Mouse (Mus musculus): ENCODE measurements at regions not wholly inside any gene's neighbourhood (a gene's known extent, or its start where the extent isn't known, plus 50 kb on each side); places are given as distances from the start of the nearest gene placed in this dataset.

DNA sequence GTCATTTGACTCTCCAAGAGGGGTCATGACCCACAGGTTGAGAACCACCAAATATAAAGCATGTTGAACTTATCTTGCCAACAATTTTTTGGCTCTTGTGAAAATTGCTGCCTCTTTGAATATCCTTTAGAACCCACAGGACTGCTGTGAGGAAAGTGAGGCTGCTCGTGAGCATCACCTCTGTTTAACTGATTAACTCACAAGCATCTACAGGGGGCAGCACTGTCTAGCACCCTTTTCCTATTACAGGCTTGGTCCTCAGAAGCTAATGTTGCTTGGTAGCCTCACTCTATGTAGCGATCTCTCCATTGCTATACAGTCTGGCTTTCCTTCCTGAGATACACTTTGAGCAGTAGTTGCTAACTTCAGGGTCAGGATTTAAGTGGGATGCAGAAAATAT lies 522.4 kb upstream of the Adam24 start:
- in situ Hi-C loops (cut with MboI; ENCODE audit: unreplicated experiment in 2 of 2): no loop called here

DNA sequence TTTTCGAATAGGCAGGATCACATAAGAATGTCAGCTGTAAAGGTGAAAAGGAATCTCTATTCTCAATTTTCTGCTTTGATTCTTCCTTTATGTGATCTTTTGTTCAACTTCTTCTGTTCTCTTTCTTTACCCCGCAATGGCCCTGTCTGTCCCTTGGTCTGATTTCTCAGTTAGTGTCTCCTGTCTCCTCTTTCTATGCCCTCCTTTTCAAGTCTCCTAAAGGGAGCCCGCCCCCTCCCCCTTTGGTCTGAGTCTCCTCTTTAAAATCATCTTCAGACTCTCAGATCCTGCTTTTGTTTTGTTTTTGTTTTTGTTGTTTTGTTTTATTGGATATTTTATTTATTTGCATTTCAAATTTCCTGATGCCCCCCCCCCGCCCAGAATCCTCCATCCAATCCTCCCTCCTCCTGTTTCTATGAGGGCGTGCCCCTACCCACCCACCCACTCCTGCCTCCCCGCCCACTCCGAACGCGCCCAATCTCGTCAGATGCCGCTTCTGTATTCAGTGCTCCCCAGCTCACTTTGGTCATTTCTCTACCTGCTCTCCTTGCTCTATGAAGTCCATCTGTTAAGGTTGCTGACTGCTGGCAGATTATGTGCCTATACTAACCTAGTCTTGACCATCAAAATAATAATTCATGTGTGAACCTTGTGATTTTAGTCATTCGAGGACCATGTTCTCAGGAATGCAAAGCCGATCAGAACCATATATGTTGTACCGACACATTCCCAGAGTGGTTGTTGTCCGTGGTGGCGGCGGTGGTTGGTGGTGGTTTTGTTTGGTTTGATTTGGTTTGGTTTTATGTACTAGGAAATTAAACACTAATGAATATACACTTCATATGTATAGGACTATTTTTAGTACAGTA lies 487.9 kb upstream of the Adam24 start:
- in situ Hi-C loops (cut with MboI; ENCODE audit: unreplicated experiment in 2 of 2): loop anchor here (5.0 to 25.0 kb wide), 4 partner anchors 188 to 858 kb away; no protein-coding TSS in a partner anchor

DNA sequence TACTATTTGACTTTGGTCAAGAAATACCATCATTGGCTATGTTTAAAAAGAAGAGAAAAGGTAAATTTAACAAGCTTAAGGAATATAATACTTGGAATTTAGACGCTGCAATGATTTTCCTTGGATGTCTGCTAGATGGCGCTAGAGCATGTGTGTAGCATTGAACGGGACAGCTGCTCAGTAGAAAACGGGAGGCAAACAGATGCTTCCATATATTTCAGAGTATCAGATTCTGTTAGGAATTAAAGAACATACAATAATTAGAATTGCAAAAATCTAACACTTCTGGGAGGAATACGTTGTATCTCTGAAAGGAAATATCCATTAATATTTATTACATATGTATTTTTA lies 487.3 kb upstream of the Adam24 start:
- in situ Hi-C loops (cut with MboI; ENCODE audit: unreplicated experiment in 2 of 2): loop anchor here (5.0 to 25.0 kb wide), 4 partner anchors 187 to 857 kb away; no protein-coding TSS in a partner anchor

DNA sequence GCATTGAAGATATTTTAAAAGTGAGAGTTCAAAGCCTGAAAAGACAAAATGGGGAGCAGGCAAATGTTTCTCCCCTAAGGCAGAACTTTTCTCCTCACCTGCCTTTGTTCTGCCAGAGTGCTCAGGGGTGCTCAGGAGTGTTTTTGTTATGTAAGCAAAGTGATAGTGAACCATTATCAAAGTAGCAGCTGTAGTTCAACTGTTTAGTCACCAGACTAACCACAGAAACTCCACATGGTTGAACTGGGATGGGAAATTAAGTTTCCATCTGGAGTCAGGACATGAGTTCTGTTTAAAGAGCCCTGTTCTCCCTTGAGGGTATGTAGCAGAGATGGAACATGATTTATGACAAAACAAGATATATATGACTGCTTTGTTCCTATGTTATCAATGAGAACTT lies 482.6 kb upstream of the Adam24 start:
- in situ Hi-C loops (cut with MboI; ENCODE audit: unreplicated experiment in 2 of 2): loop anchor here in 1 of 2 experiments (25.0 kb wide), 1 partner anchor 195 kb away; no protein-coding TSS in a partner anchor

DNA sequence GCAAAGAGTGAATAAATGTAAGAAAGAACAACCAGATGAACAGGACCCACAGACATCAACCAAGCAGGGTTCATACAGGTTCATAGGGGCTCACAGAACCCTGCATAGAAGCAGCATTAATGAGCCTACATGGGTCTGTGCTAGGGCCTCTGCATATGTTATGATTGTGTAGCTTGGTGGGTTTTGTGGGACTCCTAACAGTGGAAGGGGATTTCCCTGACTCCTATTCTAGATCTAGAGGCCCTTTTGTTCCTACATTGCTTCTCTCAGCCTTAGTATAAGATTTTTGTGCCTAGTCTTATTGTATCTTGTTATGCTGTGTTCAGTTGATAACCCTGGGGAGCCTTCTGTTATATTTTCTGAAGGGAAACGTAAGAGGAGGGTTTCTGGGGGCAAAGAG lies 481.7 kb upstream of the Adam24 start:
- in situ Hi-C loops (cut with MboI; ENCODE audit: unreplicated experiment in 2 of 2): loop anchor here in 1 of 2 experiments (25.0 kb wide), 1 partner anchor 194 kb away; no protein-coding TSS in a partner anchor

DNA sequence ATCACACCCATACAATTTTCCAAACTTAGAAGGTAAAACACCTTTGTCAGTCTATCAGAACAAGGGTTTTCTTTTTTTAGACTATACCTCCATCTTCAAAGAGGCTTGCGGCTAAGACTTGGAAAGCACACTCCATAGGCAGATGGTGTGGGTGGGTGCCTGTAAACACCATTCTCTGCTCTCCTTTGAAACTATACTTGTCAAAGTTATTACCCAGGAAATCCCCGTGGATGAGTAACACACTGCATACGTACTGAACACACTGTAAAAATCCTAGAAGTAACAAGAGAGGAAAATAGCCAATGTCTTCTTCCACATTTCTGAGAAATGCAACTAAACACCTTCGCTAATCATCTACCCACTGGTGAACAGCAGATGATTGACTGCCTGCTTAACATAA lies 464.0 kb upstream of the Adam24 start:
- in situ Hi-C loops (cut with MboI; ENCODE audit: unreplicated experiment in 2 of 2): no loop called here

DNA sequence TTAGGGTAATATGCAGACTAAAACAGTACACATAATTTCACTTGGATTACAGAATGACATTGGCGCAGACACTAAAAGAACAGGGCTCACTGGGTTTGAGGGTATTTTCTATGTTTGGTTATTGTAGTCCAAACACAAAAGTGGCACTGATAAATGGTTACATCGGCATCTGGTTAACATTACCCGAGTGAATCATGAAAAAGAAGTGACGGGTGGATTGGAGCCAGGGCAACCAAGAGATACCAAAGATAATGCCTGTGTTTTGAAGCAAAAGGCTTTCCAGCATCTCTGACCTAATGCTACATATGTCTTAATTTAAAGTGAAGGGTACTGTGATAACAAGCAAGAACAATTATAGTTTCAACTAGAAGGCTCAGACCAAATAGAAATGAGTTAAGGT lies 451.4 kb upstream of the Adam24 start:
- in situ Hi-C loops (cut with MboI; ENCODE audit: unreplicated experiment in 2 of 2): no loop called here

DNA sequence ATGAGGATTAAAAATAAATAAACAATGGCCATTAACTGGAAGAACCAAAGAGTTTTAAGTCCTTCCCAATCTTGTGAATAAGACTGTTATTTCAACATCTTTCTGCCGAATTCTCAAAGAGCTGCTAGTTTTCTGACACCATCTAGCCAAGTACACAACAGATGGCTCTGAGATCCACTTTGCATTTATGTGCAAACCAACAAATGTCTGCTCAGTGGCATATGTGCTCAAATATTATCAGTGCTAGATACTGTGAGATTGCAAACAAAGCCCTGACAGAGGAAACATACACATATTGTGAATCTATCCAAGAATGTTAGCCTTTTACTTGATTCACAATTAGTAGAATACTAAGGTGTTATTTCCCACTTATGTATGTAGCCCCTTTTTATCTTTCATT lies 447.6 kb upstream of the Adam24 start:
- in situ Hi-C loops (cut with MboI; ENCODE audit: unreplicated experiment in 2 of 2): no loop called here
